Mouse (Mus musculus): ENCODE measurements around the gene Adra2b.

DNA sequence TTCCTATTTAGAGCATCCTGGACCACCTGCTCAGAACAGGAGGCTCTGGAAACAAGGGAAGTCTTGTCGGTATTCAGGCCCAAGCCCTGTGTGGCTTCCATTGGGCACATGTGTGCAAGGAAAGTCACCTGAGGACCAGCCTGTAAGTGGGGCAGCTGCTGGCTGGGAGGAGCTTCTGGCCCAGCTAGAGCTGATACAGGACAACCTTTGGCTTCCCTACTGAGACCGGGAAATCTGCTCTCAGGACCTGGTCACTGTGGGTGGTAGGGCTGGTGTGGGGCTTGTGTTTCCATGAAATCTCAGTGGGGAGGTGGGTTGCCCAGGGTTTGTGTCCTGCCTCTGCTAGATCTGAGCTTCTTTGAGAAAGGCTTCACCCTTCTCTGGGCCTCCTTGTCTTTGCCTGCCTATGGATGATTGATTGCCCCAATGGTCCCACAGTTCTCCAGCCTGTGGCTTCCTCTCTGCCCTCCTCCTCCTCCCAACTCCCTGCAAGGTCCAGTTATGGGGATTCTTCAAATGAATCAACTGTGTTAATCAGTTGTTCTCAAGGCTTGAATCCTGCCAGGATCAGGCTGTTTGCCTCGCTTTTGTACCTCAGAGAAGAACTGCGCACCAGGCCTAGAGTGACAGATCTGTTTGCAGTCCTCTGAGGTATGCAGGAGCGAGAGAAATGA lies 6.8 kb downstream of the Adra2b start:
- TF ChIP-seq ZNF384 (IDR thresholded peaks at IDR 0.05; ENCODE audit: low read depth, low read length), result no peak
- TF ChIP-seq HCFC1 (IDR thresholded peaks at IDR 0.05; ENCODE audit: borderline replicate concordance, insufficient read depth, low read length), result no peak
- no peak for TF ChIP-seq ZC3H11A (IDR thresholded peaks at IDR 0.05; ENCODE audit: borderline replicate concordance, low read depth, low read length)
- TF ChIP-seq CHD2 (IDR thresholded peaks at IDR 0.05; ENCODE audit: low read depth, low read length), result no peak
- no peak for TF ChIP-seq MAFK (IDR thresholded peaks at IDR 0.05; ENCODE audit: insufficient read depth, low read depth, low read length)
